Mouse (Mus musculus): ENCODE measurements around the gene Sgk2. TPM values are rescaled to one million over a fixed set of nuclear protein-coding genes. Genes with fewer than 3 reads are reported as not detected.

Sgk2 gene
- polyA plus RNA-seq, 1 experiment = 0.22 TPM

DNA sequence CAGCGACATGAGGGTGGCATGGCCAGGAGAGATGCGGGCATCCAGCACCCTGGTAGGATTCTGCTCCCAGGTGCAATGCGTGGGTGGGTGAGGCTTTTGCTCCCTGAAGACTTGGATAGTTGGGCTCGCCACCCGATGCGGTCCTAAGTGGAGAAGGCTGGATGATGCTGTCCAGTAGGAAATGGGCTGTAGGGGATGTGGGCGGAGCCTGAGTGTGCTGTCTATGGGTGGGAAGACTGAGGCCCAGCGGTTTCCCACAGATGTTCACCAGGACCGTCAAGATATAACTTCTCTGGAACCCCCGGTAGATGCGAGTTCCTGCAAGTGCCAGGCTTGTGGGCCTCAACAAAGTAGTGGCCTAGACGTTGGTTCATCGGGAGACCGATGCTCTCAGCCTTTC is 38.9 kb upstream of the Sgk2 start:
- Histone ChIP-seq H3K4me1 (replicated peaks; ENCODE audit: control insufficient read depth, insufficient read depth, low read length) (no peaks in the 10 kb centered on the region), H3K36me3 (ENCODE audit: control insufficient read depth, insufficient read depth, low read length) (no peaks in the 10 kb centered on the region), H3K4me3 (ENCODE audit: control insufficient read depth, insufficient read depth, low read length) (no peak overlapping the region), H3K27me3 (ENCODE audit: control insufficient read depth, insufficient read depth, low read length) (no peaks in the 10 kb centered on the region; the same call in 1 of the 2 replicates), H3K27ac (ENCODE audit: control insufficient read depth, insufficient read depth, low read length) (no peak overlapping the region)
- TF ChIP-seq POLR2A (IDR thresholded peaks at IDR 0.05; ENCODE audit: control insufficient read depth, extremely low read depth, insufficient read depth, low read length, poor library complexity) = no peak
- TF ChIP-seq CTCF (IDR thresholded peaks at IDR 0.05; ENCODE audit: borderline replicate concordance, control insufficient read depth, extremely low read depth, insufficient read depth, low read length, poor library complexity) = no peak
- DNase-seq = no peak
- WGBS = 62% methylated on average over 14 of the region's 14 CpGs

DNA sequence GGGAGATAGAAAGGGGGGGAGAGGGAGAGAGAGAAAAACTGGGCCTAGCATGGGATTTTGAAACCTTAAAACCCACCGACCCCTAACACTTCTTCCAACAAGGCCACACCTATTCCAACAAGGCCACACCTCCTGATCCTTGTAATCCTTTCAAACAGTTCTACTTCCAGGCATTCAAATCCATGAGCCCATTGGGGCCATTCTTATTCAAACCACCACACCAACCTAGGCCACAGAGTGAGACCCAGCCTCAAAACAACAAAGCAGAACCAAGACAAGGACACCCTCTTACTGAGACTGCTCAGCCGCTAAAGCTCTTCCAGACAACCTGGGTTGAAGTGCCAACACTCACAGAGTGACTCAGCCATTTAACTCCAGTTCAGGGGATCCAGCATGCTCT is 36.4 kb upstream of the Sgk2 start:
- H3K36me3 ChIP-seq (ENCODE audit: control insufficient read depth, insufficient read depth, low read length) = no peaks in the 10 kb centered on the region
- DNase-seq = no peak
- no peak overlapping the region for H3K27ac ChIP-seq (ENCODE audit: control insufficient read depth, insufficient read depth, low read length)
- no peaks in the 10 kb centered on the region for H3K27me3 ChIP-seq (ENCODE audit: control insufficient read depth, insufficient read depth, low read length)
- 91% methylated on average over 2 of the region's 2 CpGs for WGBS
- no peak for TF ChIP-seq CTCF (IDR thresholded peaks at IDR 0.05; ENCODE audit: borderline replicate concordance, control insufficient read depth, extremely low read depth, insufficient read depth, low read length, poor library complexity)
- TF ChIP-seq POLR2A (IDR thresholded peaks at IDR 0.05; ENCODE audit: control insufficient read depth, extremely low read depth, insufficient read depth, low read length, poor library complexity) = no peak
- H3K4me1 ChIP-seq (replicated peaks; ENCODE audit: control insufficient read depth, insufficient read depth, low read length) = no peaks in the 10 kb centered on the region
- H3K4me3 ChIP-seq (ENCODE audit: control insufficient read depth, insufficient read depth, low read length) = no peak overlapping the region

DNA sequence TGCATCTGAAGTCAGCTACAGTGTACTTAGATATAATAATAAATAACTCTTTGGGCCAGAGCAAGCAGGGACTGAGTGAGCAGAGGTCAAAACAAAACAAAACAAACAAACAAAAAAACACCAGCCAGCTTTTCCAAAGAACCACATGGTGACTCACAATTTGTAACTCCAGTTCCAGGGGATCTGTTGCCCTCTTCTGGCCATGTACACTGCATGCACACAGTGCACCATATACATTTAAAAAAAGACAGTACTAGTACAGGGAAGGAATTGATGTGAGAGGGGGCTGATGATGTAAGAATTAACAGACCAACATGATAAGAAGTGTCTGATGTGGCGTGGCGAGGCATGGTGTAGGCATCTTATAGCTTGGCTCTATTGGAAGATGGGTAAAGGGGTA is 30.3 kb upstream of the Sgk2 start:
- Histone ChIP-seq H3K4me1 (replicated peaks; ENCODE audit: control insufficient read depth, insufficient read depth, low read length) (no peaks in the 10 kb centered on the region), H3K4me3 (ENCODE audit: control insufficient read depth, insufficient read depth, low read length) (no peak overlapping the region), H3K36me3 (ENCODE audit: control insufficient read depth, insufficient read depth, low read length) (no peaks in the 10 kb centered on the region), H3K27ac (ENCODE audit: control insufficient read depth, insufficient read depth, low read length) (no peak overlapping the region), H3K27me3 (ENCODE audit: control insufficient read depth, insufficient read depth, low read length) (no peaks in the 10 kb centered on the region)
- DNase-seq = no peak
- TF ChIP-seq POLR2A (IDR thresholded peaks at IDR 0.05; ENCODE audit: control insufficient read depth, extremely low read depth, insufficient read depth, low read length, poor library complexity) = no peak
- no peak for TF ChIP-seq CTCF (IDR thresholded peaks at IDR 0.05; ENCODE audit: borderline replicate concordance, control insufficient read depth, extremely low read depth, insufficient read depth, low read length, poor library complexity)
- 99% methylated on average over 2 of the region's 2 CpGs for WGBS

DNA sequence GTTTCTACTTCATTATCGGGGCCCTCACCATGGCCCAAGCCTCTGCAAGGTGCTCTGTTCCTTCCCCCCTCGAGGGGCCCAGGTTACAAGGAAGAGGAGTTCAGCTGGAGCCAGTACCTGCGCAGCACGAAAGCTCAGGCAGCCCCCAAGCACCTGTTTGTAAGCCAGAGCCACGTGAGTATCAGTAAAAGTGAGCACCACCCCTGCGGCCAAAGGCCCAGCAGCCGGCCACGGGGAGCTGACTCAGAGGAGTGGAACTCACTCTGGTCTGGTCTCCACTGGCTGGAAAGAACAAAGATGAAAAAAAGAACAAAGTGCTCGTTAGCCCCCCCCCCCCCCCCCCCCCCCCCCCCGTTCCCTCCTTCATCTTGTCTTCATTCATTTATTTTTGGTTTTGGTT is 25.8 kb upstream of the Sgk2 start:
- H3K4me1 ChIP-seq (replicated peaks; ENCODE audit: control insufficient read depth, insufficient read depth, low read length) = no peaks in the 10 kb centered on the region
- DNase-seq = no peak
- WGBS = 59% methylated on average over 9 of the region's 10 CpGs
- no peak overlapping the region for H3K27ac ChIP-seq (ENCODE audit: control insufficient read depth, insufficient read depth, low read length)
- no peaks in the 10 kb centered on the region for H3K36me3 ChIP-seq (ENCODE audit: control insufficient read depth, insufficient read depth, low read length)
- TF ChIP-seq POLR2A (IDR thresholded peaks at IDR 0.05; ENCODE audit: control insufficient read depth, extremely low read depth, insufficient read depth, low read length, poor library complexity) = no peak
- TF ChIP-seq CTCF (IDR thresholded peaks at IDR 0.05; ENCODE audit: borderline replicate concordance, control insufficient read depth, extremely low read depth, insufficient read depth, low read length, poor library complexity) = no peak
- H3K27me3 ChIP-seq (ENCODE audit: control insufficient read depth, insufficient read depth, low read length) = no peaks in the 10 kb centered on the region
- H3K4me3 ChIP-seq (ENCODE audit: control insufficient read depth, insufficient read depth, low read length) = no peak overlapping the region

DNA sequence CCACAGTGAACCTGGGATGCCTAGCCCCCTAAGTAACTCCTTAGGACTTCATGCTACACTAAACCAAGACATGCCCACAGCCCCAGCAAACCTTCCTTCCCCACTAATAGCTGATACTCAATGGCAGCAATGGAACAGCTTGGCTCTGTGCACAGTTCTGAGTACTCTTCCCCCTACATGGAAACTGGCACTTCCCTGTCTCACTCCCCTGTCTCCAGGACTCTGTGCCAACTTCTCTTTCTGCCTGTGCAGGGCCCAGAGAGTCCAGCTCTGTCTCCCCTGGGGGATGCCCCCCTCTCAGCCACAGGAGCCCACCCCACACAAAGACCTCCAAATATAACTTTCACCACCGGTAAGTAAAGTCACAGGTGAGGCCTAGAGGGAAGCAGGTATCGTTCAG is 20.4 kb upstream of the Sgk2 start:
- no peak for TF ChIP-seq POLR2A (IDR thresholded peaks at IDR 0.05; ENCODE audit: control insufficient read depth, extremely low read depth, insufficient read depth, low read length, poor library complexity)
- TF ChIP-seq CTCF (IDR thresholded peaks at IDR 0.05; ENCODE audit: borderline replicate concordance, control insufficient read depth, extremely low read depth, insufficient read depth, low read length, poor library complexity) = no peak

DNA sequence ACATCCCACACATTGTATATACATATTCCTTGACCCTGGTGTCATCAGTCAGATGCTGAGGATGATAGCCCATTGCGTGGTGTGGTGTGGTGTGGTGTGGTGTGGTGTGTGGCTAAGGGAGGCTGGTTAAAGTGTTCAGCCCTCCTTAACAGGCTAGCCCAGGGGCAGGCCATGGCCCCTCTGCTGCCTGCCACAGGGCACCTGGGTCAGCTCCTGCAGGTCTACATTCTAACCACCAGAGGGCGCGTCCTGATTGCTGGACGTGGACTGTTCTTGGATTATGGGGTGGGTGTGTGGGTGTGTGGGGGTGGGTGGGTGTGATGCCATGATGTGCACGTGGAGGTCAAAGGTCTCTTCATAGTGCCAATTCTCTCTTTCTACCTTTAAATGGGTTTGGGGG is 18.8 kb upstream of the Sgk2 start:
- no peak for TF ChIP-seq POLR2A (IDR thresholded peaks at IDR 0.05; ENCODE audit: control insufficient read depth, extremely low read depth, insufficient read depth, low read length, poor library complexity)
- peak; percentile 83 for TF ChIP-seq CTCF (IDR thresholded peaks at IDR 0.05; ENCODE audit: borderline replicate concordance, control insufficient read depth, extremely low read depth, insufficient read depth, low read length, poor library complexity)
- no peak overlapping the region for H3K4me3 ChIP-seq (ENCODE audit: control insufficient read depth, insufficient read depth, low read length)
- no peak overlapping the region for H3K27ac ChIP-seq (ENCODE audit: control insufficient read depth, insufficient read depth, low read length)
- H3K4me1 ChIP-seq (replicated peaks; ENCODE audit: control insufficient read depth, insufficient read depth, low read length) = no peaks in the 10 kb centered on the region
- no peaks in the 10 kb centered on the region for H3K27me3 ChIP-seq (ENCODE audit: control insufficient read depth, insufficient read depth, low read length)
- 8% methylated on average over 5 of the region's 5 CpGs for WGBS
- DNase-seq = peak; percentile 48
- no peaks in the 10 kb centered on the region for H3K36me3 ChIP-seq (ENCODE audit: control insufficient read depth, insufficient read depth, low read length)

More for the DNA sequence above, 20.4 kb upstream of the Sgk2 start:
- Histone ChIP-seq H3K27me3 (ENCODE audit: control insufficient read depth, insufficient read depth, low read length) (no peaks in the 10 kb centered on the region), H3K4me1 (replicated peaks; ENCODE audit: control insufficient read depth, insufficient read depth, low read length) (no peaks in the 10 kb centered on the region), H3K36me3 (ENCODE audit: control insufficient read depth, insufficient read depth, low read length) (no peaks in the 10 kb centered on the region), H3K4me3 (ENCODE audit: control insufficient read depth, insufficient read depth, low read length) (no peak overlapping the region), H3K27ac (ENCODE audit: control insufficient read depth, insufficient read depth, low read length) (no peak overlapping the region)
- 92% methylated on average over 2 of the region's 2 CpGs for WGBS
- no peak for DNase-seq

DNA sequence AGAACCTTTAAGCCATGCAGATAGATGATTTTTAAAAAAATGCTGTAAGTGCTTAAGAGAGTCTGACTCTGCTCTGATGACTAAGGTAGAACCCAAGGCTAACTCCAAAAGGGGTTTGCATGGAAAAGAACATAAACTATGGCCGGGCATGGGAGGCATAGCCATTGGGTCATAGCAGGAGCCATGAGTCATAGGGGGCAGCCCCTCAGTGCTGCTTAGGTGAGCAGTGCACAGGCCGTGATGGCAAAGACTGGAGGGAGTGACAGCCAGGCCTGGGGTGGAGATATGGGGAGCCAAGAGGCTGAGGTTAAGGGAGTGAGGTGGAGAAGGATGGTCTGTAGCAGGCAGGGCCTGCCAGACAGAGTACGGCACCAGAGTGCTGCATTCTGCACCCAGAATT is 18.0 kb upstream of the Sgk2 start:
- H3K27ac ChIP-seq (ENCODE audit: control insufficient read depth, insufficient read depth, low read length) = no peak overlapping the region
- DNase-seq = no peak
- H3K4me3 ChIP-seq (ENCODE audit: control insufficient read depth, insufficient read depth, low read length) = no peak overlapping the region
- WGBS = 88% methylated on average over 3 of the region's 3 CpGs
- H3K36me3 ChIP-seq (ENCODE audit: control insufficient read depth, insufficient read depth, low read length) = no peaks in the 10 kb centered on the region
- H3K4me1 ChIP-seq (replicated peaks; ENCODE audit: control insufficient read depth, insufficient read depth, low read length) = no peaks in the 10 kb centered on the region
- H3K27me3 ChIP-seq (ENCODE audit: control insufficient read depth, insufficient read depth, low read length) = no peaks in the 10 kb centered on the region
- TF ChIP-seq CTCF (IDR thresholded peaks at IDR 0.05; ENCODE audit: borderline replicate concordance, control insufficient read depth, extremely low read depth, insufficient read depth, low read length, poor library complexity) (no peak), POLR2A (IDR thresholded peaks at IDR 0.05; ENCODE audit: control insufficient read depth, extremely low read depth, insufficient read depth, low read length, poor library complexity) (no peak)
